Mouse (Mus musculus) heart, embryonic 13.5 days (tissue): ENCODE results near the gene Sprr2i. TPM values are rescaled to one million over a fixed set of nuclear protein-coding genes. Genes with fewer than 3 reads are reported as not detected.

Experiments
- ATAC-seq: fragments of 200-750 bp; cut with Nextera tagmentation; 2 replicates; pipeline ENCODE4 v1.8.0; 2017; ENCODE audit warnings: moderate TSS enrichment; ENCODE audit not compliant: insufficient number of reproducible peaks, low FRiP score, low TSS enrichment; ENCODE audit errors: extremely low read depth
- H3K27ac ChIP-seq: fragments of 300-500 bp; sonication (generic); replicated peaks from 2 replicates; pipeline ENCODE4 v1.5.1; 2015; ENCODE audit warnings: moderate library complexity, mild to moderate bottlenecking, inconsistent platforms
- H3K27me3 ChIP-seq: fragments of 300-500 bp; sonication (generic); replicated peaks from 2 replicates; pipeline ENCODE4 v1.6.1; 2015; ENCODE audit warnings: mild to moderate bottlenecking, inconsistent platforms
- H3K36me3 ChIP-seq: fragments of 300-500 bp; sonication (generic); 2 replicates; pipeline ENCODE4 v1.6.1; 2015; ENCODE audit warnings: mild to moderate bottlenecking, inconsistent platforms
- H3K4me1 ChIP-seq: fragments of 300-500 bp; sonication (generic); 2 replicates; pipeline ENCODE4 v1.6.1; 2015; ENCODE audit warnings: inconsistent platforms
- H3K4me2 ChIP-seq: fragments of 300-500 bp; sonication (generic); 2 replicates; pipeline ENCODE4 v1.6.1; 2015; ENCODE audit warnings: inconsistent platforms, mild to moderate bottlenecking, moderate library complexity
- H3K4me3 ChIP-seq: fragments of 300-500 bp; sonication (generic); 2 replicates; pipeline ENCODE4 v1.5.1; 2015; ENCODE audit warnings: moderate library complexity, mild to moderate bottlenecking, inconsistent platforms
- H3K9ac ChIP-seq: fragments of 300-500 bp; sonication (generic); 2 replicates; pipeline ENCODE4 v1.6.1; 2015; ENCODE audit warnings: inconsistent platforms, mild to moderate bottlenecking, moderate library complexity
- H3K9me3 ChIP-seq: fragments of 300-500 bp; sonication (generic); 2 replicates; pipeline ENCODE4 v1.6.1; 2016; ENCODE audit warnings: inconsistent platforms
- WGBS: fragments of 180-500 bp; shearing (Covaris S2); methylation state at CpG from one replicate; pipeline ENCODE4 v1.1.7; 2015; ENCODE audit warnings: mixed read lengths; 5-methylcytosine and 5-hydroxymethylcytosine counted together
- polyA plus RNA-seq: library from polyadenylated mRNA; unstranded; fragments of >200 nt; fragmentation: Nextera tagmentation; extraction: Ambion mirVana; gene quantifications from 2 replicates; pipeline ENCODE4 v1.2.1, GENCODE M21; 2015

Sprr2i gene
- polyA plus RNA-seq, 1 experiment from 2014 or later, result not detected

- Histone ChIP-seq H3K4me2 (no peak within 1 kb of the TSS), H3K9ac (no peak within 1 kb of the TSS), H3K27me3 (no peaks in the 10 kb centered on the region), H3K36me3 (no peaks in the 10 kb centered on the region), H3K4me3 (no peak within 1 kb of the TSS), H3K4me1 (no peaks in the 10 kb centered on the region), H3K9me3 (no peaks in the 10 kb centered on the region), H3K27ac (no peak within 1 kb of the TSS)
- ATAC-seq, result no peak
- 56% methylated on average over 2 of the region's 2 CpGs for WGBS
Measured at GRCm38 (mm10) chr3:92458620-92459019, 50.8 kb downstream of the Sprr2i start, which contains the start of gene Sprr3. TSS of gene Sprr3 (minus strand) at chr3:92458720.

Other genes with a start within 250 kb of the Sprr2i start
- gene Sprr2a1, start 192.2 kb upstream of the Sprr2i start, polyA plus RNA-seq, result not detected in 2 replicates
- gene Sprr2a2, start 192.1 kb upstream of the Sprr2i start, polyA plus RNA-seq, result 1.6 and 2.0 TPM in 2 replicates
- gene Sprr2a3, start 122.6 kb upstream of the Sprr2i start, polyA plus RNA-seq, result not detected in 2 replicates
- not detected in 2 replicates for gene Sprr2b, start 91.4 kb upstream of the Sprr2i start, polyA plus RNA-seq
- not detected in 2 replicates for gene Sprr2d, start 68.9 kb upstream of the Sprr2i start, polyA plus RNA-seq
- not detected in 2 replicates for gene Sprr2e, start 55.8 kb upstream of the Sprr2i start, polyA plus RNA-seq
- not detected in 2 replicates for gene Sprr2f, start 42.8 kb upstream of the Sprr2i start, polyA plus RNA-seq
- not detected in 2 replicates for gene Sprr2h, start 22.3 kb upstream of the Sprr2i start, polyA plus RNA-seq
- not detected in 2 replicates for gene Sprr2j-ps, start 10.1 kb downstream of the Sprr2i start, polyA plus RNA-seq
- gene Gm9774, start 21.4 kb downstream of the Sprr2i start, polyA plus RNA-seq, result 6.5 and 6.8 TPM in 2 replicates
- gene Sprr2k, start 24.6 kb downstream of the Sprr2i start, polyA plus RNA-seq, result not detected in 2 replicates
- not detected in 2 replicates for gene Sprr1b, start 30.8 kb downstream of the Sprr2i start, polyA plus RNA-seq
- gene Sprr3, start 50.7 kb downstream of the Sprr2i start, polyA plus RNA-seq, result not detected in 2 replicates
- gene Sprr1a, start 77.9 kb downstream of the Sprr2i start, polyA plus RNA-seq, result 0.19 and 0.31 TPM in 2 replicates
- gene Sprr4, start 92.5 kb downstream of the Sprr2i start, polyA plus RNA-seq, result not detected in 2 replicates
- gene 2310046K23Rik, start 126.5 kb downstream of the Sprr2i start, polyA plus RNA-seq, result not detected in 2 replicates
- gene Ivl, start 165.7 kb downstream of the Sprr2i start, polyA plus RNA-seq, result not detected in 2 replicates
- not detected in 2 replicates for gene Smcp, start 181.0 kb downstream of the Sprr2i start, polyA plus RNA-seq
- gene 2210017I01Rik, start 199.5 kb downstream of the Sprr2i start, polyA plus RNA-seq, result not detected in 2 replicates
- gene Lce6a, start 213.7 kb downstream of the Sprr2i start, polyA plus RNA-seq, result not detected in 2 replicates
- gene Lce1a1, start 240.3 kb downstream of the Sprr2i start, polyA plus RNA-seq, result not detected in 2 replicates
- gene Lce1b, start 248.9 kb downstream of the Sprr2i start, polyA plus RNA-seq, result not detected in 2 replicates